Mouse (Mus musculus): Measurements from ENCODE around the gene Zbtb20.

Gene Zbtb20

DNA sequence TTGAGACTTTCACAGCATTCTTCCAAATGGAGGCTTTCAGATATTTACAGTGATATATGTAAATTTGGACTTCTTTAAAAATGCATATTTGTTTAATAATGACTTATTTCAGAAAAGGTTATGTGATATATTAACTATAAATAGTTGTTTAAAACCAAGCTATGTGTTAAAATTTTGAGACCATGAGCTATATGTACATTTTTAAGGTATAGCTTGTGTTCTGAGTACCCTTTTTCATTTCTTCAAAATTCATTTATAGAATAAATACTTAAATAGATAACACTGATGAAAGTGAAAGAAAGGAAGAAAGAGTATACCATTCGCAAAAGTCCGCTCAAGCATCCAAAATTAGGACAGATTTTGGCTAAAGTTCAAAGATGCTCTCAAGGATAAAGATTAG, 607.1 kb downstream of the Zbtb20 start:
- no peak for DNase-seq (ENCODE audit: low read depth)

DNA sequence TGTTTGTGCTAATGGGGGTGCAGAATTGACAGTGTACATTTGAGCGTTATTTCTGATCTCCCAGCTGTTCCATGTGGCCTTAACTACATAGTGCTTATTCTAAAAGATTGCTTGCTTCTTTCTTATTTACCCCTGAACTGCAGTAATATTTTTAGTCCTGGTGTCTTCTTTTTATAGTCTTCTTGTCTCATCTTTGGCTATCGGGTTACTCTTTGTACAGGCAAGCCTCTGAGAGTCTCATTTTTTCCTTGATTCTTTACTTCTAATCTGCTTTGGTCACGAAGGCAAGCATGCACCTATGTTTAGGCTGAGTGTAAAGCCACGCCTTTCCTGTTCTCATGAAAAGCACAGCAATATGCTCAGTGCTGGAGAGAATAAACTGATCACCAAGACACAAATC, 608.7 kb downstream of the Zbtb20 start:
- DNase-seq (ENCODE audit: low read depth), result no peak

DNA sequence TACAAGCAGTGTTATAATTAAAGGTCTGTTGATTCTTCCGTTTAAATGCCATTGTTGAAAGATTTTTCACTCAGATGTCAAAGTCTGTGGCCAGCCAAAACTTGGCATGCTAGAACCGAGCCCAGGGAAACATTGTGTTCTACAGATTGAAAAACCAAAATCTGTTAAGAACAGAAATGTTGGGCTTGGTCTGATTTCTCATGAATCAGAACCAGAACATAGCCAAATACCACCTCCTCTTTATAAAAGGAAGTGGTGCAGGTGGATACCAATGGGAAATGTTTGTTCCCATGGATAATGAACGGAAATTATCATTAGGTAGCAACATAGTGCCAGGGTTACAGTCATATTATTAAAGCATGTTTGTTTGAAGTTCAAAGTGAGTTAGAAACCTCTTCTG, 613.7 kb downstream of the Zbtb20 start:
- DNase-seq (ENCODE audit: low read depth), result no peak

DNA sequence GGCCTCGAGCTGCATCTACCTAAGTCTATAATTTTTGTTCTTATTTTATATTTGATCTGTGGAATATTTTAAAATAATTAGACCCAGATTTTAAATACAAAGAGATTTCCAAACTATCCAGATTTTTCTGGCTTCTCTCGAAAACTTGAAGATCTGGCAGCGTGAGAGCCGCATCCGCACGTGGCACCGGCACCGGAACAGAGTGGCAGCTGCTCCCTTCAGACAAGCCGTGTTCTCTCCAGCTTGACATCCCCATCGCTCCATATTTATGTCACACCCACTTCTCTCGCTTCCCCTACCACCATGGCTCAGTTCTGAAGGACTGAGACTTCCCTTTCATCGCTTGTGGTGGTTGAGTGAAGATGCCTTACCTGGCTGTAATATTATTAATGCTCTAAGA, 614.3 kb downstream of the Zbtb20 start:
- DNase-seq (ENCODE audit: low read depth), result no peak

DNA sequence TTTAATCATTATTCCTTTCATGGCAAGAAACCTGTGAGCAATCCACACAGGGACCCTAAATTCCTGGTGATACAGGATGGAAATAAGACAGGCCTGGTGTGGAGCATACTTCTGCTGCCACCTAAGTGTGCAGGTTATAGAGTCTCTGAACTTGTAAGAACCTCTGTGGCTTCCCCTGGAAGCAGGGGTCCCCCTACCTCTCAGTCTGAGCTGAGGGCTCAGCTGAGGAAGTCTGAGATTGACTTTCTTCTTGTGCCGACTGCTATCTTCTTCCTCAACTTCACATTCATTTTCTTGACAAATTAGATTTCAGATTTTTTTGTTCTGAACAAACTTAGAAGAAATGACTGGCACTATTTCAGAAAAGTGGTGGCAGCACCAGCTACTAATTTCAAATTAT, 617.2 kb downstream of the Zbtb20 start:
- DNase-seq (ENCODE audit: low read depth), result no peak

GRCm38 (mm10) chr16:43493596-43494385, 618.1 kb downstream of the Zbtb20 start:
- DNase-seq (ENCODE audit: low read depth), result no peak

DNA sequence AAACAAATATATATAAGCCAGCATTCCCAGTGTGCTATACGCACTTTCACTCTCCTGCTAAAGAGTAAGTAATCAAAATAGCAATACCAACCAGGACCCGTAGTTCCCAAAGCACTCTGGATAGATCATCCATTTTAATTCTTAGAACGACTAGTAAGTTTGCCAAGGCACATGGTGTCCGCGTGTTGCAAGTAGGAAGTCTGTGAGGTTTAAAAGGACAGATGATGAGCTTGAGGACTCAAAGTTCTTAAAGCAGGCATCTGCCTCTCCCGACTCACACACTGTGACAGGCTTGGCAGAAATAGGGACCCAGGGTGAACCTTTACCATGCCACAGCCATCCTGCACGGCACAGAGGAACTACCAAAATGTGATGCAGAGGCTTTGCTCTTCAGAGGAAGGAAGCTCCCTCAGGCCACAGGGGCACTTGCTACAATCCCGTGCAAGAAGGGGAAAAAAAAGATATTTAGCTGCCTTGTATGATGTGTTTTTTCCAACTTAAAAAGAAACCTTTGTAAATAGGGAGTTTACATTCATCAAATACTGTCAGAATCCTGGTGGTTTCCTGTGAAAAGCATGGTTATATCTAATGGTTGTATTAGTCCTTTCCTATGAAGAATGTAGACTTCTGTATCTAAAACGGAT, 619.6 kb downstream of the Zbtb20 start:
- DNase-seq (ENCODE audit: low read depth), result no peak

DNA sequence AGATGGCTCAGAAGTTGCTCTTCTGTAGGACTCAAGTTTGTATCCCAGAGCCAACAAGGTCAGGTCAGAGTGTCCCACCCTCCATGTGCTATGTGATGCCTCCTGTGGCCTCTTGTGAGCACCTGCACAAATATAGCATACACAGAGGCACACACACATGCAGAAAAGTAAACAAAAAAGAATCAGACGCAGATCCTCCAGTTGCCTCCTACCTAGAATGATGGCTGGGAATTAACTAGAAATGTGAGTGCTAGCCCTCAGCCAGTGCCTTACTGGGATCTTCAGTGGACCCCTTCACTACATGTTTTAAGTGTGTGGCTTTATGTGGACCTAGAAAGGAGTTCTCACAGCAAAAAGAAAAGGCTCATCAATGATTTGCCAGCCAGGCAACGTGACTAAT, 621.4 kb downstream of the Zbtb20 start:
- DNase-seq (ENCODE audit: low read depth), result no peak

GRCm38 (mm10) chr16:43500132-43500853, 624.6 kb downstream of the Zbtb20 start:
- no peak for DNase-seq (ENCODE audit: low read depth)

- DNase-seq (ENCODE audit: low read depth), result no peak
Observed at GRCm38 (mm10) chr16:43501284-43501683, 625.6 kb downstream of the Zbtb20 start.

GRCm38 (mm10) chr16:43502339-43503009, 626.8 kb downstream of the Zbtb20 start:
- DNase-seq (ENCODE audit: low read depth), result no peak

GRCm38 (mm10) chr16:43503010-43503635, 627.4 kb downstream of the Zbtb20 start:
- DNase-seq (ENCODE audit: low read depth), result no peak

GRCm38 (mm10) chr16:43503636-43504010, 627.9 kb downstream of the Zbtb20 start:
- DNase-seq (ENCODE audit: low read depth), result no peak

- DNase-seq (ENCODE audit: low read depth), result no peak
Observed at GRCm38 (mm10) chr16:43504151-43504550, 628.5 kb downstream of the Zbtb20 start.

DNA sequence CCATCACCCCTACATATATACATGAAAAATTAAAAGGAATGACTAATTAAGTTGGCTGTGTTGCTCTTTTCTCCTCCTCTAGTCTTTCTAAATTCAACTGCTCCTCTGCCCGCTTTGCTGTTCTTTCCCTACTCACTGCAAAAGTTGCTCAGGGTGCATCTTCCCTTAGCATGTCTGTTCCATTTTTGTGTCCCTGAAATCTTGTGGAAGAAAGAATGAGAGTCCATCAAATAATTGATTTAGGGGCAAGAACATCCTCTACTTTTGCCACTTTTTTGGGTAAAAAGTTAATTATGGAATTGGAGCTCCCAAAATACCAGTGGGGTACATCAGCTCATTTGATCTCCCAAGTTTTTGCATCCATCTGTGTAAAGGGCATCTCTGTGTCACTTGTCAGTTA, 628.9 kb downstream of the Zbtb20 start:
- DNase-seq (ENCODE audit: low read depth), result no peak

DNA sequence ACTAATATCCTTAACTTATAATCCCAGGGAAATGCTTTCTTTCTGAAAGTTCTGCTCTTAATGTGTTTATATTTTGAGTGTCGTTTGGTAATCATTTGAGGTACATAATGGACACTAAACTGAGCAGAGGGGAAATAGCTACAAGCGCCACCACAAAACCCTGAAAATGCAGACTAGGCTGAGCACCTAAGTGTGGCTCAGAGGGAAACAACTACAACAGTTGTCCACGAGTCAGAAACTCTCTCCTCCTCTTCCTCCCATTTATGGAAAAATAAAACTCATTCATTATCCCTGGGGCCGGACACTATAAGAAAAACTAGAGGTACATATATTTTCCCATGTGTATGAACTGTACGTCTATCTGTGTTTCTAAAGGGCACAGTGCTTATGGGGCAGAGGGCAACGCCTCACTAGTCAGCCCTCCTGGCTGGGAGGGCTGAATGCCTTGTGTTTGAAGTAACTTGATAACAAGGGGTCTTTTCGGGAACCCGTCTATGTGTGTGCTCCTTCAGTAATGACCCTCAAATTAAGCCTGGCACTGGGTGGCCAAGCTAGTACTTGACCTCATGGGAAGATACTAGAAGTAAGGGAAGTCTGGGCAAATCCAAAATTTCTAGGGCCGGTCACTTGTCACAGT, 629.8 kb downstream of the Zbtb20 start:
- no peak for DNase-seq (ENCODE audit: low read depth)

DNA sequence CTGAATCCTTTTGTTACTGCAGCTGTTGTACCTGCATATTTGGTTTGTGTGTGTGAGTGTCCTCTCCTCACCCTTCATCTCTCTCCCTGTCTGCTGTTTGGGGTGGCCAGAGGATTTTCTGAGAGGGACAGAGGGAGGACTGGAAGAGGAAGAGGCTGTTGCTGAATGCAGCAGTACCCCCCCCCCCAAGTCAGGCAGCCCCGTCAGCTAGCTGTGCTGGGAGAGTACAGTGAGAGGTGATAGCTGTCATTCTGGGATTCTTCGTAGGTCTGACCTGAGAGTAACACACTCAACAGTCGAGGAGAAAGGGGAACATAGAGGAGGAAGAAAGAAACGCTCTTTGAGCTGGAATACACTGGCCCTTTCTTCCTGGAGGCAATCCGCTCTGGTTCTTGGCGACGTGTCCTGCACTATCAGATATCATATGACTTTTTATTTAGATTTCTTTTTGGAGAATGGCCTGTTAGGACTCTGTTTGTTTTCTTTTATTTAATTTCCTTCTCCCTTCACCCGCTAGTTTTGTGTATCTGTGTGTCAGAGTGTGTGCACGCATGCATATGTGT, 630.6 kb downstream of the Zbtb20 start:
- DNase-seq (ENCODE audit: low read depth), result no peak

- no peak for DNase-seq (ENCODE audit: low read depth)
Observed at GRCm38 (mm10) chr16:43506771-43507405, 631.2 kb downstream of the Zbtb20 start.

DNA sequence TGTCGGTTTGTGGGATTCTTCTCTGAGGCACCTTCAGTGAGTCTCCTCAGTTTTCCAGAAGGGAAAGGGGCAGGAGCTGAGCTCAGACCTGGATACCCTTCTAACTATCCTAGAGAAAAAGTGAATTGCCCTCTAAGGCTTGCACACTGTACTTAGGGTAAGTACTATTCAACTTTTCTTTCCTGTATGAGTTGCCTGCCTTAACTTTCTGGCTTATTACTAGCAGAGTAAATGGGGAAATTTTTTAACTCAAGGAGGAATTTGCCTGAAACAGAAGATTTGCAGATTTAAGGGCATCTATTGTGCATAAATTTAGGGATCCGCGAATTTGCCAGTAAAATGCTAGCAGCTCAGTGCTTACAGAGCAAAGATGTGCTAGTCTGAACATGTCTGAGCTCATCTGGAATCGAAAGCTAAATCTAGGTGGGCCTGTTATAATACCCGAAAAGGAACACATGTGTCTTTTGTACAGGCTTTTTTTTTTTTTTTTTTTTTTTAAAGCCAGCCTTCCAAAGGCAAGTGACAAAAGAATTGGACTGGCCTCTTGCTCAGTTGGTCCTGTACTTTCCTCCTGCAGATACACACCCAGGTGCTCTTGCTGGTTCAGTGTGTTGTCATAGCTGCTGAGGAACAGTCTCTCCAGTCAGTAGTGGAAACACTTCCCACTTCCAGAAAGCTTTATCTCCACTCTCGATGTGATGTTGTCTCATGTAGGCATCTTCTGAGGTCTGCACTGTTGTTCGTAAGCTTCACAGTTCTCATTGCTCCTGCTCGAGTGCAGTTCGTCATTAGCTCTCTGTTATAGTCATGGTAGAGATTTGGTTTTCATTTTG, 632.7 kb downstream of the Zbtb20 start:
- DNase-seq (ENCODE audit: low read depth), result no peak

- DNase-seq (ENCODE audit: low read depth), result no peak
Observed at GRCm38 (mm10) chr16:43510516-43510915, 634.8 kb downstream of the Zbtb20 start.
